Mouse (Mus musculus) adrenal gland, postnatal 25 days (tissue): ENCODE data around the gene Usp47. TPM values are rescaled to one million over a fixed set of nuclear protein-coding genes. Genes with fewer than 3 reads are reported as not detected.

Experiments
- DNase-seq: peaks from one replicate; pipeline ENCODE4 v3.0.0; 2021; ENCODE audit warnings: mixed read lengths
- total RNA-seq: library from RNA; stranded (reverse); gene quantifications from 2 replicates; pipeline ENCODE4 v1.2.3, GENCODE M21; 2021

The Usp47 gene
- total RNA-seq, 1 experiment from 2014 or later: 75.9 TPM

- no peak for DNase-seq
Observed at GRCm38 (mm10) chr7:112121866-112122500, 98.7 kb downstream of the Usp47 start.

- DNase-seq: no peak
Observed at GRCm38 (mm10) chr7:112123612-112124011, 100.3 kb downstream of the Usp47 start.

GRCm38 (mm10) chr7:112125625-112126260 lies 102.4 kb downstream of the Usp47 start:
- no peak for DNase-seq

DNA sequence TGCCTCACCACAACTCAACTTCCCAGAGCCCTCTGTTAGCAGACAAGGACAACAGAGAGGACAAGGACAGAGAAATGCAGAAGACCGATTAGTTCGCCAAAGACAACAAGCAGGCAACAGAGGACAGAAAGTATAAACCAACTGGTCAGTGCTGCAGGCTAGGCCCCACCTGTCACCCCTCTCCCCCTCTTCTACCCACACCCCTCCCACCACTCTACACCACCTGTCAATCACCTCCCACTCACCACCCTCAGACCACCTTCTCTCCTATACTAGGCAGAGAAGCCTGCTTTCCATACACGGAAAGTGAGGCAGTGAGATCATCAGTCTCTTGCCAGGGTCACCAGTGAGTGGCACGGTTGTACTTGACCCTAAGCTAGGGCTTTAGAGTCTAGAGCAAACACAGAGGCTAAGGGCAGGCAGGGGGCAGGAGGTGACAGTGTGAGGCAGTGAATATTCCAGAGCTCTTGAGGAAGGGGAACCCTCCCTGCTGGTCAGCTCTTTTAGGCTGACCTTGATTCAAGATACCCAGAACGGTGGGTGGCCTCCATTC lies 103.9 kb downstream of the Usp47 start:
- no peak for DNase-seq

DNA sequence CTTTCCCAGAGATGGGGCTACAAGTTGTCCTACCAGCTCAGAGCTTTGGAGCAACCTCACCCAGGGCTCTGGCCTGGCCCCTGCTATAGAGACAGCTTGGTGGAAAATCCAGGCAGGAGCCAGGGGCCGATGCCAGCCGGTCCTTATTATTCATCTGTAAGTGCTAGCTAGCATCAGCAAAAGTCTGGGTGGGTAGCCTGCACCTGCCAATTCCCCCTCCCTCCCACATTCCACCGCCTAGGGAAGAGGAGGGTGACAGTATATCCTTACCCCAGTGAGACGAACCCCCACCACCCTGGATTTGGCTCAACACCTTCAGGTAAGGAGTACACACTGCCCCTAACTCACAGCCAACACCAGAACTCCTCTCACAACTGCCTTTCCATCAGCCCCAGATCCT lies 104.7 kb downstream of the Usp47 start:
- no peak for DNase-seq

- DNase-seq: peak; percentile 54
Observed at GRCm38 (mm10) chr7:112128810-112129209, 105.5 kb downstream of the Usp47 start.

GRCm38 (mm10) chr7:112129851-112130250 lies 106.5 kb downstream of the Usp47 start:
- no peak for DNase-seq

GRCm38 (mm10) chr7:112130660-112131059 lies 107.4 kb downstream of the Usp47 start:
- DNase-seq: no peak

GRCm38 (mm10) chr7:112132005-112132404 lies 108.7 kb downstream of the Usp47 start:
- no peak for DNase-seq

GRCm38 (mm10) chr7:112133277-112133676 lies 110.0 kb downstream of the Usp47 start:
- no peak for DNase-seq

- no peak for DNase-seq
Observed at GRCm38 (mm10) chr7:112135161-112135560, 111.9 kb downstream of the Usp47 start.

DNA sequence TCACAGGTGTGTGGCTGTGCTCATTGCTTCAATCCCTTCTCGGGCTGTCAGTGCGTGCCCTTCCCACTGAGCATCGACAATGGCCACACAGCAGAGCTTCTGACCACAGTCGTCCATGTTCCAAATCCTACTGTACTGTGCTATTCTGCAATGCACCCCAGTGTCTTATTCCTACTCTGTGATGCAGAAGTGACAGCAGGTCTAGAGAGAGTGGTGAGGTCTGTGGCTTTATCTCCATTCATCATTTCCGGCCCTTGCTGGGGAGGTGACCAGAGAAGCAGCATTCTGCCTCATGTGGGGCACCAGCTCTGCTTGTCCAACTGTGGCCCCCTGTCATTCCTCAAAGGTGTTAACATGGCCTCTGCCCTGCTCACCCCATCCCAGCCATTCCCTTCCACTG lies 113.2 kb downstream of the Usp47 start:
- no peak for DNase-seq

DNA sequence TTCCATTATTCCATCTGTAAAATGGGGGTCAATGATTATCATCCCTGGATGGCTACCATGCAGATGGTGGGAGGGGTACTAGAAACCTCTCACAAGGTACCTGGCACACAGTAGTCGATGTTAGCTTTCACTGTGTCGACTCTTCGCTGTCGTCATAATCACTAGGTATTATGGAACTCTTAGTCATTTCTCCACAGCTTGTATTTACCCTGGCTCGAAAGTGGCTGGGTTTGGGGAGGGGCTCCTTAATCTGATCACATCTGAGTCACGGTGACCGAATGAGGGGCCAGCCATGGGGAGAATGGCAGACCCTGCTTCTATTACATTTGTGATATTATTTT lies 114.8 kb downstream of the Usp47 start:
- DNase-seq: no peak

DNA sequence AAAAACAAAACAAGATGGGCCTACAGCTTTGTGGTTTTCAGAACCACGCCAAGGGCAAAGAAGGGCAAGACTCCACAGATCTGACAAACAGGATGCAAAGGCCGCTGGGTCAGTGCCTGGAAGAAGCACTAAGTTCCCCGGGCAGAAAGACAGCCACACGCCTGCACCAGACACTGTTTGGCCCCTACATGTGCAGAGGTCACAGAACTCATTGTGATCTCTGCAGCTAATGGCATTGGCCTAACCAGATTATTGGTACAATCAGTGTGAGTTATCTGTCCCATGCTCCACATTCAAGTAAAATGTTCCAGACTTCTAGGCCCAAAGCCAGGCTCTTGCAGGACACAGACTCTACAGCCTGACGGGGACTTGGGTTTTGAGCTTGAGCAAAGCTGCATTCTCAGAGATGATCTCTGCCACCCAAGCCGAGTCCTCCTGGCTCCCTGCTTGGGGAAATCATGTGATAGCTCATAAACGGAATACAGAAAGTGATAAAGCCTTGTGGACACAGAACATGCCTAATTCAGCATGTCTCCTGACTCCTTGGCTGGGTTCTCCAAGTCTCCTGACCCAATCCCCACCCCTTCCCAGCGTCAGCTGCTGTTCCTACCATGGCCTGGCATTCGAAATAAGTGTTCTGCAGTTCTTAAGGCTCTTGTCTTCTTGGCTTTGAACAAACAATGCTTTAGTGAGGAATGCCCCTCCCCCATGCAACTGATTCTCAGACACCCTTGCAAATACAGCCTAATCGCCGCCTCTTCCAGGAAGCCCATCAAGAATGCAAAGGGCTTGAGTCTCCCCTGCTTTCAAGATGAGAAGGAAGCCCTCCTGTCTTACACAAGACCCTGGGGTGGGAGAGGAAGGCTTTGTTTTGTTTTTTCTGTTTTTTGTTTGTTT lies 115.5 kb downstream of the Usp47 start:
- no peak for DNase-seq

GRCm38 (mm10) chr7:112140725-112141124 lies 117.4 kb downstream of the Usp47 start:
- DNase-seq: no peak

GRCm38 (mm10) chr7:112142616-112143015 lies 119.3 kb downstream of the Usp47 start:
- no peak for DNase-seq

DNA sequence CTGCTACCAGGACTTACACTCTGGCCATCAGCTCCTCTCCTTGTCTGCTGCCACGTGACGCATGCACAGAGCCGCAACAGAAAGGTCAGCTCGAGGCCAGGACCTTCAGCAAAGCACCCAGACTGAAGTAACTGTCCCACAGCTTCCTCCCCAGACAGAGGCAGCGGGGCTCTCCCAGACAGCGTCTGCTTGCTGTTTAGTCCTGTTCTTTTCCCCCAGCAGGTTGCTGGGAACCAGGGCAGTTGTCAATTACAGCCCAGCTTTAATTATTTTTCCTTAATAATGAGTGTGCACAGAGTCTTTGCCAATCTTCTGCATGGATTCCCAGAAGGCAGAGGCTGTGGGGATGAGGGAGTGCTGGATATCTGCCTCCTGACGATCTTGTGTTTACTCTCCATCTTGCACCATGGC lies 119.8 kb downstream of the Usp47 start:
- DNase-seq: peak; percentile 45

- DNase-seq: no peak
Observed at GRCm38 (mm10) chr7:112143978-112144377, 120.7 kb downstream of the Usp47 start.

- no peak for DNase-seq
Observed at GRCm38 (mm10) chr7:112144646-112145179, 121.4 kb downstream of the Usp47 start.

- no peak for DNase-seq
Observed at GRCm38 (mm10) chr7:112147979-112148378, 124.7 kb downstream of the Usp47 start.

DNA sequence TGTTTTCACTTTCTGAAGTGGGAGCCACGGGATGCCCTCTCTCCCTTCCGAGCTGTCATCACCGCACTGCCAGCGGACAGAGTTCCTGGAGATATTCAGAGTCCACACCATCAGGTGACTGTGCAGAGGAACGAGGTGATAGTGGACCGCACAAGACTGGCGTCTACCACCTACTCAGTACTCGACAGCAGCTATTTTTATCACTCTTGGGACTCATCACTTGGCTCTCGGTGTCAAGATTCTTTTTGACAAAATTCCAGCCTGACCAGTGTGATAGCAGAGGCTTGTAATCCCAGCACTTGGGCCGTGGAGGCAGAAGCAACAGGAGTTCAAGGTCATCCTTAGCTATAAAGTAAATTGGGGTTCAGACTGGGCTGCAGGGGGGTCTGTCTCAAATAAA lies 125.8 kb downstream of the Usp47 start:
- DNase-seq: no peak

DNA sequence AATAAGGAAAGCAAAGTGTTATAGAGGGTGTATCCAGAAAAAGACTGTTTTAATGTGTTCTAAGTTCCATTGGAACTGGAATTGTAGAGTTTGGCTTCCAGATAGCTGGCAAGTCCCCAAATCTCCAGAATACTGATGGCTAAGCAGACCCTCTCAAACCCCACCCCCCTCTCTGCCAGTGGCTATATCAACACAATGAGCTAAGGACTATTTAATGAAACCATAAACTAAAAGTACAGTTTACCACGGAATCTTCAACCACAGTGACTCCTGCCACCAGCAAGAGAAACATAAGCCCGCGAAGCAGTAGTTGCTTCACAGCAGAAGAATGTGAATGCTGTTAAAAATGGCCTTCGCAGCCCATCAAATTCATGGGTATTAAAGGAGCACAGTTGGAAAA lies 131.1 kb downstream of the Usp47 start:
- DNase-seq: no peak

GRCm38 (mm10) chr7:112155194-112155593 lies 131.9 kb downstream of the Usp47 start:
- no peak for DNase-seq
